In genomic region chr11:95645397-95646153, GRCm38 (mm10) we compare ENCODE assay signal across 9 mouse cellular contexts. TPM values are rescaled to one million over a fixed set of nuclear protein-coding genes. Genes with fewer than 3 reads are reported as not detected.
A peak's percentile ranks its signal among the peaks of the same experiment; 100 is the strongest.
DNase-seq lines count a peak whose midpoint lies in the region; ATAC-seq lines count a peak whose summit lies in the region.
"Had no signal": no experiment of that assay in that cellular context is flagged by ENCODE, and none has a peak within 500 bp of the region (broad histone marks: within the 10 kb centered on the region; RNA-seq: fewer than 3 reads in every experiment).

No protein-coding gene starts in this region.

- H3K4me3 ChIP-seq in embryonic facial prominence, embryonic 10.5 days = peak overlapping the region; percentile 51
- H3K4me3 ChIP-seq in intestine, embryonic 16.5 days (ENCODE audit: low read length) = no peak overlapping the region

- H3K4me2 ChIP-seq in intestine, embryonic 16.5 days (ENCODE audit: low read depth, low read length) = peak overlapping the region; percentile 34; the same call in 1 of the 2 replicates

- peak overlapping the region; percentile 84 for H3K27ac ChIP-seq in embryonic facial prominence, embryonic 10.5 days (replicated peaks)
- H3K27ac ChIP-seq in intestine, embryonic 16.5 days (ENCODE audit: low read length) = no peak overlapping the region

- 1% methylated on average over 36 of the region's 36 CpGs for WGBS in embryonic facial prominence, embryonic 10.5 days
- 8% methylated on average over 36 of the region's 36 CpGs for WGBS in intestine, embryonic 16.5 days

- no peak for ATAC-seq in intestine, embryonic 16.5 days

- no peaks in the 10 kb centered on the region for H3K36me3 ChIP-seq in embryonic facial prominence, embryonic 10.5 days (replicated peaks)
- H3K36me3 ChIP-seq in intestine, embryonic 16.5 days (ENCODE audit: control insufficient read depth, insufficient read depth, low read length) = no peaks in the 10 kb centered on the region

- H3K9ac ChIP-seq in intestine, embryonic 16.5 days (ENCODE audit: low read depth, low read length) = peak overlapping the region; percentile 43; the same call in 1 of the 2 replicates

- H3K4me1 ChIP-seq in embryonic facial prominence, embryonic 10.5 days = peaks cover 98% of the 10 kb centered on the region
- peaks cover 15% of the 10 kb centered on the region for H3K4me1 ChIP-seq in intestine, embryonic 16.5 days (ENCODE audit: control insufficient read depth, insufficient read depth, low read length)

- H3K27me3 ChIP-seq in embryonic facial prominence, embryonic 10.5 days (replicated peaks; ENCODE audit: low read depth, poor library complexity, severe bottlenecking) = peaks cover 85% of the 10 kb centered on the region
- peaks cover 15% of the 10 kb centered on the region; the same call in 1 of the 2 replicates for H3K27me3 ChIP-seq in intestine, embryonic 16.5 days (replicated peaks; ENCODE audit: control insufficient read depth, insufficient read depth, low read length)

- H3K9me3 ChIP-seq in embryonic facial prominence, embryonic 10.5 days = no peaks in the 10 kb centered on the region
- no peaks in the 10 kb centered on the region for H3K9me3 ChIP-seq in intestine, embryonic 16.5 days (ENCODE audit: control insufficient read depth, low read length)

- DNase-seq in kidney, postnatal 14 days = peak; percentile 34
- no peak for DNase-seq in kidney, postnatal 25 days
- DNase-seq in embryonic facial prominence, embryonic 10.5 days (ENCODE audit: low spot score) = peak; percentile 78
- peak; percentile 88 for DNase-seq in retina, postnatal 1 day
- no peak for DNase-seq in spleen, postnatal 10 days (ENCODE audit: low spot score in 2 of 2)
- no peak for DNase-seq in right cerebral cortex, adult 18-20 months
- DNase-seq in urinary bladder, adult 2 months (ENCODE audit: low spot score) = no peak
- DNase-seq: spleen, adult 18-20 months had no signal

RNA-seq across cellular contexts. Expression of gene Phb, which starts 21.2 kb away (rescaled TPM):
- polyA plus RNA-seq in embryonic facial prominence, embryonic 10.5 days (2016; fragmentation: Nextera tagmentation; extraction: Ambion mirVana) = 309 and 312 TPM in 2 replicates
- 309 and 324 TPM in 2 replicates for polyA plus RNA-seq in intestine, embryonic 16.5 days (2015; fragmentation: Nextera tagmentation; extraction: Ambion mirVana)
- polyA plus RNA-seq in urinary bladder, adult 2 months (2012; rRNA removed) = 160 and 185 TPM in 2 replicates

RNA-seq across cellular contexts. Expression of gene Ngfr, which starts 58.0 kb away (rescaled TPM):
- 21.7 and 23.5 TPM in 2 replicates for polyA plus RNA-seq in embryonic facial prominence, embryonic 10.5 days (2016; fragmentation: Nextera tagmentation; extraction: Ambion mirVana)
- 15.5 and 15.8 TPM in 2 replicates for polyA plus RNA-seq in intestine, embryonic 16.5 days (2015; fragmentation: Nextera tagmentation; extraction: Ambion mirVana)
- polyA plus RNA-seq in urinary bladder, adult 2 months (2012; rRNA removed) = 4.1 and 4.2 TPM in 2 replicates

Comparison
In these comparisons a context has a peak if more than half of its experiments do, and no peak if none do; other contexts are left out.
1. DNase-seq: peak in kidney, postnatal 14 days (single experiment), embryonic facial prominence, embryonic 10.5 days (single experiment) and retina, postnatal 1 day (single experiment); none in kidney, postnatal 25 days (0 of 2), spleen, postnatal 10 days (0 of 2), right cerebral cortex, adult 18-20 months (single experiment) and urinary bladder, adult 2 months (single experiment).